Mouse (Mus musculus) forebrain, embryonic 15.5 days (tissue): ENCODE results near the gene Nt5c2. TPM values are rescaled to one million over a fixed set of nuclear protein-coding genes. Genes with fewer than 3 reads are reported as not detected.

ENCODE experiments used
- ATAC-seq: fragments of 200-750 bp; cut with Nextera tagmentation; replicated peaks from 2 replicates; pipeline ENCODE4 v1.8.0; 2017; ENCODE audit warnings: mild to moderate bottlenecking, moderate TSS enrichment, moderate library complexity
- H3K27ac ChIP-seq: fragments of 300-500 bp; sonication (generic); replicated peaks from 2 replicates; pipeline ENCODE4 v1.5.1; 2015; ENCODE audit warnings: mild to moderate bottlenecking, inconsistent platforms
- H3K27me3 ChIP-seq: fragments of 300-500 bp; sonication (generic); 2 replicates; pipeline ENCODE4 v1.6.1; 2015; ENCODE audit warnings: inconsistent platforms
- H3K36me3 ChIP-seq: fragments of 300-500 bp; sonication (generic); 2 replicates; pipeline ENCODE4 v1.6.1; 2015; ENCODE audit warnings: mild to moderate bottlenecking, inconsistent platforms
- H3K4me1 ChIP-seq: fragments of 300-500 bp; sonication (generic); 2 replicates; pipeline ENCODE4 v1.6.1; 2015; ENCODE audit warnings: inconsistent platforms
- H3K4me2 ChIP-seq: fragments of 300-500 bp; sonication (generic); replicated peaks from 2 replicates; pipeline ENCODE4 v1.6.1; 2015; ENCODE audit warnings: mild to moderate bottlenecking, inconsistent platforms
- H3K4me3 ChIP-seq: fragments of 300-500 bp; sonication (generic); 2 replicates; pipeline ENCODE4 v1.5.1; 2015; ENCODE audit warnings: mild to moderate bottlenecking, inconsistent platforms
- H3K9ac ChIP-seq: fragments of 300-500 bp; sonication (generic); replicated peaks from 2 replicates; pipeline ENCODE4 v1.6.1; 2015; ENCODE audit warnings: mild to moderate bottlenecking, inconsistent platforms
- H3K9me3 ChIP-seq: fragments of 300-500 bp; sonication (generic); 2 replicates; pipeline ENCODE4 v1.6.1; 2016; ENCODE audit warnings: inconsistent platforms
- WGBS: fragments of 180-500 bp; shearing (Covaris S2); methylation state at CpG from one replicate; pipeline ENCODE4 v1.1.7; 2015; ENCODE audit warnings: mixed read lengths; 5-methylcytosine and 5-hydroxymethylcytosine counted together
- polyA plus RNA-seq: library from polyadenylated mRNA; unstranded; fragments of >200 nt; fragmentation: Nextera tagmentation; extraction: Ambion mirVana; gene quantifications from 2 replicates; pipeline ENCODE4 v1.2.1, GENCODE M21; 2015

Nt5c2 gene
- polyA plus RNA-seq, 1 experiment from 2014 or later = 78.2 TPM

DNA sequence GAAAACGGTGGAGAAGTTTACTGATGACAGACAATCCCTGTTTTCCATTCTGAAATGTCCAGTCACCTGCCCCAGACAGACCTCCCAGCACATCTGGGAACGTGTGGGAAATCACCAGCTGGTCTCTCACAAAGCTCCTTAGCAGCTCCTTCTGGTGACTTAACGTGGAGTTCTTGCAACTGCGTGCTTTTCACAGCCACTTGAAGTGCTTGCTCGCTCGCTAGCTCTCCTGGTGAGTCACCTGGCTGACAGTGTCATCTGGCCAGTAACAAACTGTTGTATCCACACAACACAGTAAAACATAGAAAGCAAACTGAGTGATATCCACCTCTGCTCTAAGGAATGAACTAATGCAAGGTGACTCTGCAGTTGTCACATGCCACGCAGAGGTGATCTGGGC lies 128.1 kb downstream of the Nt5c2 start:
- H3K4me1 ChIP-seq = no peaks in the 10 kb centered on the region
- no peak for ATAC-seq
- H3K27ac ChIP-seq = no peak overlapping the region
- no peak overlapping the region for H3K4me3 ChIP-seq
- H3K4me2 ChIP-seq = no peak overlapping the region
- H3K9ac ChIP-seq = no peak overlapping the region
- H3K36me3 ChIP-seq = peaks cover 63% of the 10 kb centered on the region
- WGBS = 88% methylated on average over 7 of the region's 7 CpGs
- H3K9me3 ChIP-seq = no peaks in the 10 kb centered on the region
- H3K27me3 ChIP-seq = no peaks in the 10 kb centered on the region

DNA sequence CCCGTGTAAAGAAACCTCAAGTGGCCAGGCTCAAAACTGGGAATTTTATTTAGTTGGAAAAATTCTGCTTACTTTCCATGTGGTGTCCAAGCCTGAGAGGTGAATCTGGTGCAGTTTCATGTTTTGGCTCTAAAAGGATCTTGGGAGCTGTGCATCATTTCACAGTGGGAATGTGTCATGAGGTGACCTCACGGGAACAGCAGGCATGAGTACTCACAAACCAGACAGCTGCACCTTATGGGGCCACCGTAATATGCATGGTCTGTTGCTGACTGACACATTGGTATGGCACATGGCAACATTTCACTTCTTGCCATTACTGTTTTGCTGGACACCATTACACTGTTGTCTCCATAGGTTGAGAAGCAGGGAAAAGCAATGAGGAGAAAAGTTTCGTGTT lies 129.6 kb downstream of the Nt5c2 start:
- Histone ChIP-seq H3K9ac (no peak overlapping the region), H3K4me3 (no peak overlapping the region), H3K27me3 (no peaks in the 10 kb centered on the region), H3K27ac (no peak overlapping the region), H3K4me1 (no peaks in the 10 kb centered on the region), H3K4me2 (no peak overlapping the region), H3K9me3 (no peaks in the 10 kb centered on the region), H3K36me3 (peaks cover 54% of the 10 kb centered on the region)
- 93% methylated on average over 4 of the region's 4 CpGs for WGBS
- no peak for ATAC-seq

DNA sequence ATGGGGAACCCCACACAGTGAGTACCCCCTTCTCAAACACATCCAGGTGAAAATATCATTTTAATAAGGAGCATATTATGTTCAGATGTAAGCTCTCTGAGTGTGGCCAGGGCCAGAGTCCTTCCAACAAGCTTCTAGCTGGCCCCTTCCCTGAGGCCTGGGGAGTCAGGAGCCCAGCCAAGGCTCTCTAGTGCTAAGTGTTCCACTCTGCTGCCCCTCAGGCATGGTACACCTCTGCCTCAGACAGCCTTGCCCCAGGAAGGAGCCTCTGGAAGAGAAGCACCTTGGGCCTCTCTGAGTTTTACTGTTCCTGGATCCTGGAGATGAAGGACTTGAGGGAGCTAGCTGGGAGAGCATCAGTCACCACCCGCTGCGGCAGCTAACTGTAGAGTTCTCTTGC lies 135.1 kb downstream of the Nt5c2 start:
- Histone ChIP-seq H3K4me3 (no peak overlapping the region), H3K4me2 (no peak overlapping the region), H3K9me3 (no peaks in the 10 kb centered on the region), H3K27ac (no peak overlapping the region), H3K27me3 (no peaks in the 10 kb centered on the region), H3K4me1 (no peaks in the 10 kb centered on the region), H3K36me3 (peaks cover 13% of the 10 kb centered on the region; the same call in 1 of the 2 replicates), H3K9ac (no peak overlapping the region)
- 95% methylated on average over 2 of the region's 2 CpGs for WGBS
- no peak for ATAC-seq

DNA sequence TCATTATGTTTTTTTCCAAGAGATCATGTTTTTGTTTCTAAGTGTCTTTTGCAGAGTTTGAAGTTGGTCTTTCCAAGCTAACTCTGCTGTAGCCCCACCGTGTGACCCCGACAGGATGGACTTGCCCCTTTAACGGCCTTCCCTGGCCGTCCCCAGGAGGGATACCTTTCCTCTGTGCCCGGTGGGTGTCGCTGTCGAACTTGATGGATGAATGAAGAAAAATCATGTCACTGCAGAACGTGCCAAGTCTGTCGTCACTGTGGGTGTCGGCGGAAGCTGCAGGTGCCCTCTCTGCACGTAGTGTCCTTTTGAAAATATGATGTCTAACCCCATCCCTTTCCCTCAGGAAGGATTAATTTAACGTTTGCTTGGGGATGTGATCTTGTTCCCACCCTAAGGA lies 136.6 kb downstream of the Nt5c2 start:
- no peak overlapping the region for H3K9ac ChIP-seq
- peaks cover 8% of the 10 kb centered on the region; the same call in 1 of the 2 replicates for H3K36me3 ChIP-seq
- ATAC-seq = no peak
- H3K4me1 ChIP-seq = no peaks in the 10 kb centered on the region
- H3K9me3 ChIP-seq = no peaks in the 10 kb centered on the region
- no peak overlapping the region for H3K4me3 ChIP-seq
- no peak overlapping the region for H3K27ac ChIP-seq
- no peaks in the 10 kb centered on the region for H3K27me3 ChIP-seq
- no peak overlapping the region for H3K4me2 ChIP-seq
- 61% methylated on average over 13 of the region's 13 CpGs for WGBS

DNA sequence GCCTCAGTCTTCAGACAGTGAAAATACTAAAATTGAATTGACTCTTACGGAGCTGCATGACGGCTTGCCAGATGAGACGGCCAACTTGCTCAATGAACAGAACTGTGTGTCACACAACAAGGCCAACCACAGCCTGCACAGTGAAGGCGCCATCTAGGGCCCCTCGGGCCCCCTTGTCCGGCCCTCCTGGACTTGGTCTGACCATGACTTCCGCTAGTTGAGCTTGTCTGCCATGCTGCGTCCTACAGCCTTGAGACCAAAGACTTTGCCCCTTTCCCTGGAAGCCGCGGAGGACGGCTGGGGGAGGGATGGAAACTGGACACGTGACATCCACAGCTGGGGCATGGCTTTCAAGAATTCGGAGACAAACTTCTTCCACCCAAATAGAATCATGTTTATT lies 137.1 kb downstream of the Nt5c2 start:
- Histone ChIP-seq H3K4me3 (no peak overlapping the region), H3K27ac (no peak overlapping the region), H3K9me3 (no peaks in the 10 kb centered on the region), H3K27me3 (no peaks in the 10 kb centered on the region), H3K4me2 (no peak overlapping the region), H3K36me3 (peaks cover 8% of the 10 kb centered on the region; the same call in 1 of the 2 replicates), H3K9ac (no peak overlapping the region), H3K4me1 (no peaks in the 10 kb centered on the region)
- 89% methylated on average over 13 of the region's 13 CpGs for WGBS
- no peak for ATAC-seq

DNA sequence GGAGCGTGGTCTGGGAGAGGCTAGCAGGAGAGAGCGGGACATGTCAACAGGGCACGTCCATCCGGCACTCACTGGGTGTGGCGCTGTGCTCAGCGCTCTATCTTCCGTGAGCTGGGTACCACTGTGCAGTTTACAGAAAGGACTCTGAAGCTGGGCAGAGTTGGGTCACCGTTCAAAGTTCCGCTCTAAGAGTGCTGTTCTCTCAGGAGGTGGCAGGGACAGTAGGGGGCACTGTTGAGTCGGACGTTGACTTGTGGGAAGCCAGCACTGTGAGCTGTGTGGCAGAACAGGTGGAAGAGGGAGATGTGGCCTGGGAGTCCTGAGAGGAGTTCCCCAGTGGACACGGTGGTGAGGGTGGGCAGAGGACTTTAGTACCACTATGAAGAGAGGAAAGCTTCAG lies 139.2 kb downstream of the Nt5c2 start:
- H3K4me2 ChIP-seq = no peak overlapping the region
- no peaks in the 10 kb centered on the region for H3K36me3 ChIP-seq
- H3K9ac ChIP-seq = no peak overlapping the region
- no peaks in the 10 kb centered on the region for H3K27me3 ChIP-seq
- no peaks in the 10 kb centered on the region for H3K9me3 ChIP-seq
- no peak overlapping the region for H3K27ac ChIP-seq
- no peak overlapping the region for H3K4me3 ChIP-seq
- peak; percentile 35 for ATAC-seq
- 33% methylated on average over 12 of the region's 12 CpGs for WGBS
- no peaks in the 10 kb centered on the region for H3K4me1 ChIP-seq

DNA sequence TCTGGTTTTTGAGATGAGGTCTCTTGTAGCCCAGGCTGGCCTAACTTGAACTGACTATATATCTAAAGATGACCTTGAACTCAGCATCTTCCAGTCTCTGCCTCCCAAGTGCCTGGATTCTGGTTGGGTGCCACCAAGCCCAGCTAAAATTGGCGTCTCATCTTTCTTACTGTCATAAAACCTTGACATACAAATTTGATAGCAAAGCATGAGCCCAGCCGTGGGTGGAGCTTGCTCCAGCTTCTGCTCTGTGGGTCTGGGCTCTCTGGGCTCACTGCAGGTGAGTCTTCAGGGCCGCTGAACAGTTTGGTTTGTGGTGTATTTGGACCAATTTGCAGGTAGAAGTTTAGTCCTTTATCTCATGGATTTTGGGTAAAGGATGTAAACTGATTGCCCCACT lies 141.0 kb downstream of the Nt5c2 start:
- no peaks in the 10 kb centered on the region for H3K9me3 ChIP-seq
- no peak overlapping the region for H3K4me3 ChIP-seq
- H3K4me1 ChIP-seq = no peaks in the 10 kb centered on the region
- no peak overlapping the region for H3K27ac ChIP-seq
- H3K4me2 ChIP-seq = no peak overlapping the region
- H3K9ac ChIP-seq = no peak overlapping the region
- no peaks in the 10 kb centered on the region for H3K27me3 ChIP-seq
- H3K36me3 ChIP-seq = no peaks in the 10 kb centered on the region
- WGBS = 88% methylated on average over 3 of the region's 3 CpGs
- no peak for ATAC-seq

DNA sequence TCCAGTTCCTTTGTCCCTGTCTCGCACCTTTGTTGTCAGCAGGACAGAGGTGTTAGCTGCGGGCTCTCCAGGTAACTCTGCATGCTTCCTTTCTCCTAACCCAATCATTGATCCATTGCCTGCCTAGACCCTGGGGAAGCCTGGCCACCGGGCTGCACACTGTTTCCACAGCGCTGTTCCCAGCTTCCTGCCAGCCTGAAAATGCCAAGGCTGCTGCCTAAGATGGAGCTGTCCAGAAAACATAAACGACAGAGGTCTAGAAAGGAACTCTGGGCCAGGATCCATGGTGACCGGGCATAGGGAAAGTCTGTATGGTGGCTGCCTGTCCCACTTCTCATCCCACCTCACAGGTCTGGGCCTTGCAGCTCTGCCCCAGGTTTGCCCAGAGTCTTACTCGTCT lies 143.3 kb downstream of the Nt5c2 start:
- Histone ChIP-seq H3K9ac (no peak overlapping the region), H3K9me3 (no peaks in the 10 kb centered on the region), H3K27ac (no peak overlapping the region), H3K4me3 (no peak overlapping the region), H3K27me3 (no peaks in the 10 kb centered on the region), H3K36me3 (no peaks in the 10 kb centered on the region), H3K4me1 (no peaks in the 10 kb centered on the region), H3K4me2 (no peak overlapping the region)
- ATAC-seq = no peak
- WGBS = 76% methylated on average over 7 of the region's 7 CpGs

DNA sequence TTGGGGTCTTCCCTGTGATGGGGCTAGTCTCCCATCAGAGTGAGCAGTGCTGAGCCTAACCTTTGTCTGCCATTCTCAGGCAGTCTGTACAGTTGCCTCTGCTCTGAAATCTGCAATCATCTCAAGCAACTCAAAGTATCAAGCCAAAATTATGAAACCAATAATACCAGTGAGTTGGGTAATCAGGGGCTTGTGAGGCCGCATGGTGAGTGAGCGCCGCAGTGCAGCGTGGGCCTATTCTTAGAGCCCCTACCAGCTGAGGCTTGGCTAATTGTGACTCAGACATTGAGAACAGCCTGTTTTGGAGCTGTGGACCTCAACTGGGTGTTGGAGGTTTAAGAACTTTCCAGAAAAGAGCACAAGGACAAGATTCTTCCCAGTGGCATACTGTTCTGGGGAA lies 143.9 kb downstream of the Nt5c2 start:
- no peak overlapping the region for H3K27ac ChIP-seq
- H3K4me3 ChIP-seq = no peak overlapping the region
- no peaks in the 10 kb centered on the region for H3K9me3 ChIP-seq
- no peak overlapping the region for H3K4me2 ChIP-seq
- H3K9ac ChIP-seq = no peak overlapping the region
- no peaks in the 10 kb centered on the region for H3K36me3 ChIP-seq
- H3K27me3 ChIP-seq = no peaks in the 10 kb centered on the region
- H3K4me1 ChIP-seq = no peaks in the 10 kb centered on the region
- 92% methylated on average over 4 of the region's 4 CpGs for WGBS
- no peak for ATAC-seq

DNA sequence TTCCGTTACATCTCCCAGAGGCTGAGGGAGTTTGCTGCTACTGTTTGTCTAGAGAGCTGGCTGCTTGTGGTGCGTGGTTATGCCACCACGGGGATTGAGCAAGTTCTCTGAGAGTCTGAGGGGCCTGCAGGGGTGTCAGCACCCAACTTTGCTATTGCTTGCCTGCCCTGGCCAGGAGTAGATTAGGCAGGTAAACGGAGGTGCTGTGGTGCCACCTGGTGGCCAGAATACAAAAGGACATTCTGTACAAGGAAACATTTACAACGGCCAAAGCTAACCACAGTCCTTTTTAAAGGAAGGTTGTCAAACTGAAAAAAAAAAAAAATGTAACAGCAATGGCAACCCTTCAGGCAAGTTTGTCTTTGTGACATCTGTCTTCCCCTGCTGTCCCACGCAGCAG lies 145.4 kb downstream of the Nt5c2 start:
- Histone ChIP-seq H3K9me3 (no peaks in the 10 kb centered on the region), H3K27me3 (no peaks in the 10 kb centered on the region), H3K4me1 (no peaks in the 10 kb centered on the region), H3K4me2 (no peak overlapping the region), H3K4me3 (no peak overlapping the region), H3K27ac (no peak overlapping the region), H3K9ac (no peak overlapping the region), H3K36me3 (no peaks in the 10 kb centered on the region)
- ATAC-seq = peak; percentile 85
- 7% methylated on average over 6 of the region's 6 CpGs for WGBS

DNA sequence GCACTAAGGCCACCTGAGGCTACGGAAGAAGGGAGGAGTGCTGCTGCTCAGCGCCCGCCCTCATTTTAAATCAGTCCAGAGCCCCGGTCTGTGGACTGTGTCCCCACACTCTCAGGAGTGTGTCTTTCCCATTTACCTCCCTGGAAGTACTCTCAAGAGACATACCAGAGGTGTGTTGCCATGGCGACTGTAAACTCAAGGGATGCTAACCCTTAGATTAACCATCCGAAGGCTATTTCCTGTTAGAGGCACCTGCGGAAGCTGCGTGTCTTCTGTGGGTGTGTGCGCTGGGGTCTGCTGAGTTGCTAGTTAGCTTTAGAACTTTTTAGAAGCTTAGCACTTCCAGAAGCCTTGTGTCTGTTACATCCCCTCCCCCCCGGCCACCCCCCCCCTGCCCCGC lies 145.9 kb downstream of the Nt5c2 start:
- Histone ChIP-seq H3K4me3 (no peak overlapping the region), H3K4me2 (no peak overlapping the region), H3K4me1 (no peaks in the 10 kb centered on the region), H3K27ac (no peak overlapping the region), H3K9ac (no peak overlapping the region), H3K9me3 (no peaks in the 10 kb centered on the region), H3K36me3 (no peaks in the 10 kb centered on the region), H3K27me3 (no peaks in the 10 kb centered on the region)
- 62% methylated on average over 11 of the region's 11 CpGs for WGBS
- no peak for ATAC-seq

DNA sequence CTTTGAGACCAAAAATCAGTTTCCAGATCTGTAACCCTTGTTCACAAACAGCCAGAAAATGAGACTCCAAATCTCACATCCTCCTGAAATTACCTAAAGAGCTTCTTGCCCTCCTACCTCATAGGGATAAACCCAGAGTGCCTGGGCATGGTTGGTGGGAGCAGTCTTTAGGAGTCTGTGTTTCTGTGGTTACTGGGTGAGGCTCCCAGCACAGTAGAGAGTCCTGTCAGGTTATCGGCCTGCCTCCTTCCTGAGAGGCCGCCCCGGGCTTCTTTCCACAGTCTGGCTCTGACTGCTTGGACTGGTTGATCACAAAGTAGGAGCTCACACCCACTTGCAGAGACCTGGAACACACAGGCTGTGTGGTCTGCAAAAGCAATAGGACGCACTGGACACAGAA lies 149.6 kb downstream of the Nt5c2 start:
- H3K9ac ChIP-seq = no peak overlapping the region
- 84% methylated on average over 4 of the region's 4 CpGs for WGBS
- H3K36me3 ChIP-seq = no peaks in the 10 kb centered on the region
- H3K4me1 ChIP-seq = no peaks in the 10 kb centered on the region
- no peaks in the 10 kb centered on the region for H3K27me3 ChIP-seq
- no peak overlapping the region for H3K4me3 ChIP-seq
- H3K4me2 ChIP-seq = no peak overlapping the region
- H3K9me3 ChIP-seq = no peaks in the 10 kb centered on the region
- H3K27ac ChIP-seq = no peak overlapping the region
- ATAC-seq = no peak

DNA sequence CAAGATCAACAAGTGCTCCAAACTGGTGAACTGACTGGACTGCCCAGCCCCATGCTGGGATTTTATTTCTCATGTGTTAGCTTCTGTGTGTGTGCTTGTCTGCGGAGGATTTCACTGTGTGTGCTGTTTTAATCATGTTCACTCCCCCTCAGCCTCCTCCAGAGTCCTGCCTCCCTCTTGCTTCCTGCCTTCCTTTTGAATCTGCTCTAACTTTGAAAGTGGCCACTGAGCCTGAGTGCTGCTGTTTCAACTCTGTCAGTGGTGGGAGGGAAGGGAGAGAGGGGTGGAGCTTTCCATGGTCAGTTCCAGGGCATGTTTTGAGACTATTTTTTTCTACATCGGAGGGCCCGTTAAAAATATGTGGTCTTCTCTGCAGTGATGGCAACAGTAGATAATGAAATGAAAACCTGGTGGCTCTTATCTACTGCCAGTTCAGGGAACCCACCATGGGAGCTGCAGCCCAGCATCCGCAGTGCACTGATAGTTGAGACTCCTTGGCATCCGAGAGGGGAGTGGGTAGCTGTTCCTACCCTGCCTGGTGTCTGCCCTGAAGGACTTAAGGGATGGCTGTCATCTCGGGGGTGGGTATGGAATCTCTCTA lies 150.1 kb downstream of the Nt5c2 start:
- H3K27me3 ChIP-seq = no peaks in the 10 kb centered on the region
- no peak overlapping the region for H3K9ac ChIP-seq
- 78% methylated on average over 6 of the region's 6 CpGs for WGBS
- H3K4me2 ChIP-seq = no peak overlapping the region
- H3K4me3 ChIP-seq = no peak overlapping the region
- no peak overlapping the region for H3K27ac ChIP-seq
- H3K4me1 ChIP-seq = no peaks in the 10 kb centered on the region
- no peaks in the 10 kb centered on the region for H3K9me3 ChIP-seq
- H3K36me3 ChIP-seq = no peaks in the 10 kb centered on the region
- ATAC-seq = no peak
